Comparison of ENCODE assay signal across 23 mouse cellular contexts in the genomic region with DNA sequence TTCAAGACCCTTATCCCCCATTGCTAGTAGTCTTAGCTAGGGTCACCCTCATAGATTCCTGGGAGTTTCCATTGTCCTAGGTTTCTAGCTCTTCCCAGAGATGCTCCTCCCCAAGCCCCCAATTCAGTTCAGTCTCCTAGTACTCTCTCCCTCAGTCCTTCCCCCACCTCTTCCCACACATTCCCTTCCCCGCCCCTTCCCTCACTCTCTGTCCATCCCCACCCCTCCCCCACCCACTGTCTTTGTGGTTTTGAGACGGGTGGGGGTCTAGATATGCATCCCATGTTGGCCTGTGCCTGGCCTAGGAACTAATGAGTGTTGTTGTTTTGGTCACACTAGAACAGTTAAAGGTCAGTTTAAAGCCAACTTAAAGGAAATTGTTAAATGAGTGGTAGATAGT.
"Had no signal": no experiment of that assay in that cellular context is flagged by ENCODE, and none has a peak within 500 bp of the region (broad histone marks: within the 10 kb centered on the region; RNA-seq: fewer than 3 reads in every experiment).

No protein-coding gene starts in this region.

- H3K27me3 ChIP-seq: heart, embryonic 12.5 days; hindbrain, embryonic 12.5 days; kidney, embryonic 15.5 days; limb, embryonic 13.5 days; limb, embryonic 15.5 days; liver, embryonic 12.5 days had no signal

- H3K4me3 ChIP-seq: heart, embryonic 10.5 days; heart, embryonic 12.5 days; hindbrain, embryonic 10.5 days; hindbrain, embryonic 12.5 days; kidney, embryonic 15.5 days; limb, embryonic 13.5 days; limb, embryonic 15.5 days; liver, embryonic 12.5 days had no signal

- H3K36me3 ChIP-seq: heart, embryonic 10.5 days; heart, embryonic 12.5 days; hindbrain, embryonic 10.5 days; hindbrain, embryonic 12.5 days; kidney, embryonic 15.5 days; limb, embryonic 13.5 days; limb, embryonic 15.5 days; liver, embryonic 12.5 days had no signal

- H3K27ac ChIP-seq: heart, embryonic 10.5 days; hindbrain, embryonic 10.5 days; hindbrain, embryonic 12.5 days; hindbrain, embryonic 14.5 days; kidney, embryonic 15.5 days; kidney, postnatal 0 days; limb, embryonic 13.5 days; limb, embryonic 15.5 days; liver, embryonic 12.5 days; liver, embryonic 14.5 days had no signal

- H3K9me3 ChIP-seq: heart, embryonic 10.5 days; heart, embryonic 12.5 days; hindbrain, embryonic 10.5 days; hindbrain, embryonic 12.5 days; kidney, embryonic 15.5 days; limb, embryonic 13.5 days; limb, embryonic 15.5 days; liver, embryonic 12.5 days had no signal

- H3K9ac ChIP-seq: heart, embryonic 12.5 days; hindbrain, embryonic 12.5 days; hindbrain, embryonic 14.5 days; kidney, embryonic 15.5 days; limb, embryonic 13.5 days; limb, embryonic 15.5 days; liver, embryonic 12.5 days; liver, embryonic 14.5 days had no signal

- H3K4me2 ChIP-seq: heart, embryonic 12.5 days; hindbrain, embryonic 12.5 days; hindbrain, embryonic 14.5 days; kidney, embryonic 15.5 days; limb, embryonic 13.5 days; limb, embryonic 15.5 days; liver, embryonic 12.5 days had no signal

- ATAC-seq: hindbrain, embryonic 16.5 days; inflammation-experienced regulatory T-cells, adult 6 months; liver, embryonic 12.5 days had no signal

- DNase-seq: gastrocnemius, postnatal 10 days; gastrocnemius, postnatal 36 days; heart, postnatal 10 days; heart, postnatal 4 days; kidney, adult 11 months; kidney, adult 9 months; kidney, postnatal 14 days; layer of hippocampus, adult 9-11 months; layer of hippocampus, postnatal 36 days; left cerebral cortex, postnatal 4 days had no signal
